Mouse (Mus musculus): Measurements from ENCODE around the gene Olfr913.

The Olfr913 gene

GRCm38 (mm10) chr9:38592459-38592858, at the start of gene Olfr913:
Gene Olfr913, plus strand, starts transcription at chr9:38592759.
- no peak for DNase-seq

DNA sequence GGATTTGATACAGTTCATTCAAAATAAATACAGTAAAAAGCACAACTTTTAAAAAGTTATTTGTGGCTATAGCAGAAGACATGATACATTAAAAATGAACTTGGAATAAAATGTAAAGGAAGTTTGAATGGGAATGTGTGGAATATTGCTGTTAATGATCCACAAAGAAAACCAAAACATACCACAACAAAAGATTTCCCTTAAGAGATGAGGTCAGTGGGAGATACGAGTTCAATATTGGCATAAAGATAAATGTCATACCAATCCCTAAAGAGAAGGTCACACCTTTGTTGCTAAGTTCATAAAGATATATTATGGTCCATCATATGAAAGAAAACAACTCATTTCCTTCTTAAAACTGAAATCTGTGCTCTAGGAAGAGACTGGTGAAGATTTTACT, 12.7 kb upstream of the Olfr913 start, which contains the start of gene Olfr912:
Gene Olfr912 (plus strand): TSS at position 301 of the 400 bp plus-strand sequence.
- no peak for DNase-seq

- DNase-seq, result no peak
These were observed 1.5 kb upstream of the Olfr913 start for GRCm38 (mm10) chr9:38591056-38591455.

DNA sequence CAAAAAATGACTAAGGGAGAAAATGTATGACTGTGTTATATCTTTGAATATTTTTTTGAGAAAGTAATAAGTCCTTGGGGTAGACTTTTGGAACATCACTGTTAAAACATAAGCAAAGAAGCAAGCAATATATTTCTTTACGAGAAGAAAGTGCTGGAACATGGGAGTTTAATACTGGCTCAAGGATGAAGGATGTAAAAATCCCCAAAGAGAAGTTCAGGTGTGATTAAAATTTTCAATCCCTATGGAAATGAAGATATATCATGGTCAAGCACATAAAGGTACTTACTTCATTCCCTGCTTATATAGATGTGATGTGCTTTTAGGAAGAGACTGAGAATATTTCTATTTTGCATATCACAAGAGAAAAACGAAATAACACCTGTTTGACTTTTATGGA, 12.2 kb downstream of the Olfr913 start, which contains the start of gene Olfr914:
Gene Olfr914 (plus strand): TSS at position 301 of the 400 bp plus-strand sequence.
- DNase-seq, result no peak

GRCm38 (mm10) chr9:38632406-38632805, 39.8 kb downstream of the Olfr913 start:
- DNase-seq, result no peak

Measured in lung, postnatal 36 days (tissue).